Mouse (Mus musculus) midbrain, embryonic 11.5 days (tissue): ENCODE data around the gene Spata16. TPM values are rescaled to one million over a fixed set of nuclear protein-coding genes. Genes with fewer than 3 reads are reported as not detected.

Source experiments
- ATAC-seq: fragments of 200-750 bp; cut with Nextera tagmentation; 2 replicates; pipeline ENCODE4 v1.8.0; 2017; ENCODE audit warnings: moderate TSS enrichment, moderate library complexity; ENCODE audit not compliant: low FRiP score
- DNase-seq: peaks from one replicate; pipeline ENCODE4 v3.0.0; 2015; ENCODE audit warnings: low spot score; ENCODE audit errors: missing footprints
- H3K27ac ChIP-seq: fragments of 300-500 bp; sonication (generic); 2 replicates; pipeline ENCODE4 v1.5.1; 2014; ENCODE audit warnings: low read depth, low read length
- H3K27me3 ChIP-seq: fragments of 300-500 bp; sonication (generic); 2 replicates; pipeline ENCODE4 v1.6.1; 2014; ENCODE audit warnings: mild to moderate bottlenecking, low read length, moderate library complexity, mixed read lengths; ENCODE audit not compliant: control insufficient read depth, insufficient read depth
- H3K36me3 ChIP-seq: fragments of 300-500 bp; sonication (generic); 2 replicates; pipeline ENCODE4 v1.6.1; 2014; ENCODE audit warnings: mild to moderate bottlenecking, low read length, moderate library complexity, mixed read lengths; ENCODE audit not compliant: control insufficient read depth, insufficient read depth
- H3K4me1 ChIP-seq: fragments of 300-500 bp; sonication (generic); 2 replicates; pipeline ENCODE4 v1.6.1; 2014; ENCODE audit warnings: low read length; ENCODE audit not compliant: control insufficient read depth, insufficient read depth
- H3K4me2 ChIP-seq: fragments of 300-500 bp; sonication (generic); 2 replicates; pipeline ENCODE4 v1.6.1; 2014; ENCODE audit warnings: mild to moderate bottlenecking, moderate library complexity
- H3K4me3 ChIP-seq: fragments of 300-500 bp; sonication (generic); 2 replicates; pipeline ENCODE4 v1.5.1; 2014; ENCODE audit warnings: low read depth, low read length
- H3K9ac ChIP-seq: fragments of 300-500 bp; sonication (generic); 2 replicates; pipeline ENCODE4 v1.6.1; 2014; ENCODE audit warnings: low read length
- H3K9me3 ChIP-seq: fragments of 300-500 bp; sonication (generic); 2 replicates; pipeline ENCODE4 v1.6.1; 2016; ENCODE audit warnings: low read length; ENCODE audit not compliant: control insufficient read depth
- WGBS: fragments of 180-500 bp; shearing (Covaris S2); extraction: QIAGEN DNeasy Blood & Tissue Kit; methylation state at CpG from one replicate; pipeline ENCODE4 v1.1.7; 2014; 5-methylcytosine and 5-hydroxymethylcytosine counted together
- polyA plus RNA-seq: library from polyadenylated mRNA; unstranded; fragments of >200 nt; fragmentation: Nextera tagmentation; extraction: Ambion mirVana; gene quantifications from 2 replicates; pipeline ENCODE4 v1.2.1, GENCODE M21; 2014

Gene Spata16
- polyA plus RNA-seq, 1 experiment from 2014 or later: not detected

DNA sequence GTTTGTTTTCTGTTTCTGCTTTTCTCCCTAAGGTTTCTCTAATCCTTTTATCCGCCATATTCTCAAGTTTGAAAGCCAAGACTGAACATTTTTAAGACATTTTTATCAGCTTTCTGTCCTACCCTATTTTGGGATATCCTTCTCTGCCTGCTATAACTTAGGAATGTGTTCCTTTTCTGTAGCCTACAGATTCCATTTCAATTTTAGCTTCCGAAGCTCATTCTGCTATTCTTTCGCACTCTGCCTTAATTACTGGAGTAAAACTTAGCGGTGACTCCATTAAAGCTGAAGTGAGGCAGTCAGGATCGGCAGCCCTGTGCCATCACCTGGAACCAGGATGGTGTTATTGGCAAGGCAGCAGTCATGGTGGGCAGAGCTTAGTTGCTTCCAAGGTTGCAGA, 178.3 kb downstream of the Spata16 start:
- H3K9ac ChIP-seq: no peak overlapping the region
- WGBS: 91% methylated on average over 5 of the region's 5 CpGs
- DNase-seq (no peak), ATAC-seq (no peak)
- H3K9me3 ChIP-seq: no peaks in the 10 kb centered on the region
- no peaks in the 10 kb centered on the region for H3K27me3 ChIP-seq
- H3K4me1 ChIP-seq: no peaks in the 10 kb centered on the region
- H3K27ac ChIP-seq: no peak overlapping the region
- no peak overlapping the region for H3K4me2 ChIP-seq
- no peaks in the 10 kb centered on the region for H3K36me3 ChIP-seq
- H3K4me3 ChIP-seq: no peak overlapping the region

DNA sequence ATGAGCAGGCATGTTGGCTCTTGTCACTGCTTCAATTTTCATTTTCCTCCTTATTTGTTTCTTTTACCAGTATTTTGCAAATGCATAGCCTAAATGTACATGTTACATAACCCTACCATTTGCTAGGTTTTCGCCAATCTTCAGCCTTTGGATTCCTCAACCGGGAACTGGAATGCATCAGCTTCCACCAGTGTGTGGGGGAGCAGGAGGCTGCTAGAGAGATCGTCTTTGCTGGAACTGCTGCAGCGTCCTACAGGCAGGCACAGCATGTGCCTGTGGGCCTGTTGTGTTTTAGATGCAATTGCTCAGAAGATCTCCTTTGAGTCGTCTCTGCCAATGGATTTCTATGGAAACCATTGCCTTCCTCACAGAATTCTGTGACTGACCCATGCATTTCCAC, 182.0 kb downstream of the Spata16 start:
- no peak overlapping the region for H3K4me2 ChIP-seq
- no peak for ATAC-seq
- H3K4me3 ChIP-seq: no peak overlapping the region
- 47% methylated on average over 5 of the region's 5 CpGs for WGBS
- no peak overlapping the region for H3K9ac ChIP-seq
- H3K4me1 ChIP-seq: peaks cover 3% of the 10 kb centered on the region; the same call in 1 of the 2 replicates
- H3K27ac ChIP-seq: no peak overlapping the region
- DNase-seq: no peak
- no peaks in the 10 kb centered on the region for H3K9me3 ChIP-seq
- no peaks in the 10 kb centered on the region for H3K36me3 ChIP-seq
- H3K27me3 ChIP-seq: no peaks in the 10 kb centered on the region

DNA sequence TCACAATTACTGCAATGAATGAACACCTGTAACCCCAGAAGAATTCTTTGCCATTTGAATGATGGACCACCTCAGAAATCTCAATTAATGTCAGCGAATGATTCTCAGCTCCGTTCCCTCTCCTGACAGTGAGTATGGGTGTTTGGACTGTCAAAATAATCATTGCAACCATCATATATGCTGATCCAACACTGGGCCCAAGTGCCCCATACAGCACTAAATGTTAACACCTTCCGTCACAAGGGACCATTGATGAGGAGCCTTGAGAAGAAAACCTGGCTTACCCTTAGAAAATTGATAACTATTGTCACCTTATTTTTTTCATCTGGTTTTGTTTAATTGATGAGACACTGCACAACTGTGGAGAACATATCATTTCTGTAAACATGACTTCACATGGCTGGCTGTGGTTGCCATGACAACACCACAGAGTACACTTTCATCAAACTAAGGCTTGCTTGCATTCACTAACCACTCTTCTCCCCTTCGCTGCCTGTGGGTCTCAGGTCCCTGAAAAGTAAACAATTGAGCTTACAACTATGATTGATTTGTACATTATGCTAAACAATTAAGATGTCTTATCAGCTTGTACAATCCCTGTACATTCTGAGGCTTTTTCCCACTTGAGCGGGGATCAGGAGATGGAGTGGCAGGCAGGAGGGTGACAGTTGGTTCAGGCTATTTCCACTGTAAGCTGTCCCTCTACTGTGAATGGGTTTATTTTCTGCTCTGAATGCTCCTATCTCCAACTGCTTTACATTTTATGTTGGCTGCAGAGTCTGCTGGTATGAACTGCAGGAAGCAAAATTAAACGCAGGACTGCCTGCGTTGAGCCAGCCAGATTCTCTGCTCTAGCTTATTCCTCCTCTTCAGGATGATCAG, 189.8 kb downstream of the Spata16 start:
- Histone ChIP-seq H3K4me1 (peaks cover 3% of the 10 kb centered on the region), H3K36me3 (no peaks in the 10 kb centered on the region), H3K4me2 (no peak overlapping the region), H3K27ac (no peak overlapping the region), H3K9ac (no peak overlapping the region), H3K27me3 (no peaks in the 10 kb centered on the region), H3K9me3 (no peaks in the 10 kb centered on the region), H3K4me3 (no peak overlapping the region)
- DNase-seq: no peak
- peak; percentile 73 for ATAC-seq
- WGBS: 84% methylated on average over 7 of the region's 7 CpGs

DNA sequence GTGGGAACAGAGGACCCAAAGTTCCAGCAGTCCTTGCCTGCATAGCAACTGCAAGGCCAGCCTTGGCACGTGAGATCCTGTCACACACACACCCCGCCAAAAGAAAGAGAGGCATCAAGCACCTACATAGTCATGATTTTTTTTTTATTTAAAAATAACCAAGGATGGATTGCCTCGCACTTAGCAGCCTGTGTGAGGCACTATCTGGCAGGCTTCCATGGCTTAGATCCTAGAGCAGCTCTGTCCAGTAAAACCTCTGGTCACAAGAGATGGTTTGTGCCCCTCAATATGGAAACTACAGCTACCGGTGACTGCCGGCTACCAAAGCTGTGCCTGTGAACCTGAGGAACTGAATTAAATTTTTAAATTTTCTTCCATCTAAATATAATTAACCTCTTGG, 195.5 kb downstream of the Spata16 start:
- WGBS: 89% methylated on average over 5 of the region's 5 CpGs
- DNase-seq (no peak), ATAC-seq (no peak)
- H3K4me2 ChIP-seq: no peak overlapping the region
- no peaks in the 10 kb centered on the region for H3K9me3 ChIP-seq
- no peak overlapping the region for H3K27ac ChIP-seq
- no peak overlapping the region for H3K9ac ChIP-seq
- H3K27me3 ChIP-seq: no peaks in the 10 kb centered on the region
- H3K4me3 ChIP-seq: no peak overlapping the region
- H3K4me1 ChIP-seq: peaks cover 16% of the 10 kb centered on the region
- no peaks in the 10 kb centered on the region for H3K36me3 ChIP-seq

DNA sequence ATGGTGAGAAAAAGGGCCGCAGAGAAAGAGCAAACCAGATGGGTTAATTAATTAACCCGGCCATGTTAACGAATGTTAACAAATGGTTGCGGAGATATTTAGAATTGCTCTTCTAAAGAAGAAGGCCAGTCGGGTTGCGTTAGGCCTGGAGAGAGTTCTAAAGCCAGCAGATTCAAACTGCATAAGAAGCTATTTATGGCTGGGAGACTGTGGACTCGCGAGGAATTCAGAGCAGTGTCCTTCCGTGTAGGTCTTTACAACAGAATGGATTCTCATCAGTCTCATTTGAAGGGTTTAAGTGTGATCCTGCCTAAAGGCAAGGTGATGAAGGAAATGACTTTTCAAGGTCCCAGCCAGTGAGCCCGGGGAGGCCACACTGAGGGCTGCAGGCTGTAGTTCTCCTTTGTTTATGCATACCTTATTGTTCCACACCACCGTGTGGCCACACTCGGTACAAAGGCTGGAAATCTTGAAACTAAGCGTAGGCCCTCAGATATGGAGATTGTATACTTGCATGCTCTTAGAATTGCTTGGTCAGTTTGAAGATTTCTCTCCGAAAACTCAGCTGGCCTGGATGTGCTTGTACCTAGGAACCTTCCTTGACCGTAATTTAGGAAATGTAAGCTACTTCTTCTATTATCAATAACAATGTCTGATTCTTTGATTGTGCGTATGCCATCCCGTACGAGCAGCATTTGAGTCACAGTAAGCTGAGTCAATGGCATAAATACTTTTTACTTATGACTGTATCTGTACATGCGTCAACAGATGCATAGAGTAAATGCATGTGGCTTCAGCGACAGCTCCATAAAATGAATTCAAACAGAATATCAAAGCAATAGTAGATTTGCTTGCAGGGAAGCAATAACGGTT, 197.0 kb downstream of the Spata16 start:
- peak; percentile 79 for ATAC-seq
- no peak overlapping the region for H3K4me3 ChIP-seq
- H3K9ac ChIP-seq: no peak overlapping the region; the same call in 1 of the 2 replicates
- WGBS: 69% methylated on average over 21 of the region's 21 CpGs
- no peaks in the 10 kb centered on the region for H3K27me3 ChIP-seq
- no peaks in the 10 kb centered on the region for H3K36me3 ChIP-seq
- no peak overlapping the region for H3K4me2 ChIP-seq
- peak; percentile 88 for DNase-seq
- peak overlapping the region; percentile 1; the same call in 1 of the 2 replicates for H3K27ac ChIP-seq
- H3K9me3 ChIP-seq: no peaks in the 10 kb centered on the region
- peaks cover 18% of the 10 kb centered on the region for H3K4me1 ChIP-seq

DNA sequence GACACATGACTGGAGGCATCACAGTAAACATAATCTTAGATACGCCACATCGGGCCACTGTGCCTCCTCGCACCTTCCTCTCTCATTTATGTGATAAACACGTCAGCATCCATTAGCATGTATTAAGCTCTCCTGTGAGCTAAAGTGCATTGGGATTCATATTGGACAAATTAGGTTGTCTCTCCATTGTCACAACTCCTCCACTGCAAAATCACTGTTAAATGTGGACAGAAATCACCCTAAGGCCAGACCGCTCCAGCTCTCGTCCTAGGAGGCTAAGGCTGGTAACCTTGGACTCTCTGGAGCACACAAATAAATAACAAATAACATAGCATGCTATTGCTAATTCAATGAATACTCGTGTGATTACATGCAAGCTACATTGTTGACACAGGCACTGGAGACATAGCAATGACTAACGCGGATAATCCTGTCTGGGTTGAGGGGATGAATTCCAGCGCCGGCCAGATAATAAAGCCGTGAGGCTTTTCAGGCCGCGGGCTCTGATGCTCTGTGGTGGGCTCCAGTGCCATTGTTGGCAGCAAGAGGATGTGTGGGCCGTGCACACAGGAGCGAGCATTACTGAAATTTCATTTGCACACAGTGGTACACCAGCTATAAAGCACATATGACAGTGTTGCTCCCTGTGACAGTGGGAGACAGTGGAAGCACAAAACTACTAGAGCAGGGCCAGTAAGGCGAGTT, 197.8 kb downstream of the Spata16 start:
- Histone ChIP-seq H3K27me3 (no peaks in the 10 kb centered on the region), H3K36me3 (no peaks in the 10 kb centered on the region), H3K4me1 (peaks cover 18% of the 10 kb centered on the region), H3K4me2 (no peak overlapping the region), H3K9me3 (no peaks in the 10 kb centered on the region), H3K27ac (peak overlapping the region; percentile 1; the same call in 1 of the 2 replicates), H3K4me3 (no peak overlapping the region), H3K9ac (peak overlapping the region; percentile 9; the same call in 1 of the 2 replicates)
- 45% methylated on average over 17 of the region's 17 CpGs for WGBS
- DNase-seq (peak; percentile 89), ATAC-seq (peak; percentile 66)

DNA sequence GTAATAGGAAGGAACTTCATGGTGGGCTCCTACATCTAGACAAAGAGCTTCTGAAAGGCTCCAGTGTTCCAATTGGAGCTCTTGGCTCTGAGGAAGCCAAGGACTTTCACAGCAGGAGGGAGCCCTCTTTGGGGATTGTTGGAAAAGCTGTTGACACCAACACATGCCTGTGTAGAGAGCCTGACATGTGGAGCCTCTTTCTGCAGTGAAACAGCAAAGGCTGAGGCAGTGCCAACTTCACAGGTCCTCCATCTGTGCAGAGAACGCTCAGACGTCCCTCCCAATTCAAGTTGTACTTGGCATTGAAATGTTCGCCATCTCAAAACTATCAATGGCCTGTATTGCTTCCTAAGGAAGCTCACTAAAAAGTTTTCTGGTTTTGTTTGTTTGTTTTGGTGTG, 207.6 kb downstream of the Spata16 start:
- Histone ChIP-seq H3K27me3 (no peaks in the 10 kb centered on the region), H3K9ac (no peak overlapping the region), H3K4me3 (no peak overlapping the region), H3K27ac (no peak overlapping the region), H3K36me3 (no peaks in the 10 kb centered on the region), H3K4me1 (no peaks in the 10 kb centered on the region), H3K4me2 (no peak overlapping the region), H3K9me3 (no peaks in the 10 kb centered on the region)
- 84% methylated on average over 3 of the region's 3 CpGs for WGBS
- DNase-seq: no peak
- no peak for ATAC-seq

DNA sequence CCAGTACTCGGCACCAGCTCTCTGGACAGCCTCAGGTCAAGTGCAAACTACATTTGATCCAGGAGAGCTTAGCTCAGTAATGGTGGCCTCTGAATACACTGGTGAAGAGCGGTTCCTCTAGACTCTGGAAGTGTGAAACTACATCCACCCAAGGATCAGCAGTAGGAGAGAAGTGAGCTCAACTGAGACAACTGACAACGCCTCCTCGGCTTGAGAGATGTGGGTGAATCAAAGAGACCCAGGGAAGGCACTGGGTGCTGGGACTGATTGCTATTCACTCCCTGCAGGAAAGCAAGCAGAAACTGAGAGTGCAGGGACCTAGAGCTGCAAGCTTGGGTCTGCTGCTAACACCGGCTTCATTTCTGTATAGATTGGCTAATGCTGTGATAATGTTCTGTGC, 210.5 kb downstream of the Spata16 start:
- Histone ChIP-seq H3K27ac (no peak overlapping the region), H3K4me2 (no peak overlapping the region), H3K4me3 (no peak overlapping the region), H3K9me3 (no peaks in the 10 kb centered on the region), H3K36me3 (no peaks in the 10 kb centered on the region), H3K4me1 (no peaks in the 10 kb centered on the region), H3K27me3 (no peaks in the 10 kb centered on the region), H3K9ac (no peak overlapping the region)
- 87% methylated on average over 5 of the region's 5 CpGs for WGBS
- no peak for DNase-seq
- no peak for ATAC-seq
